Mouse (Mus musculus): ENCODE measurements around the gene Grm4.
A peak's percentile ranks its signal among the peaks of the same experiment; 100 is the strongest.

DNA sequence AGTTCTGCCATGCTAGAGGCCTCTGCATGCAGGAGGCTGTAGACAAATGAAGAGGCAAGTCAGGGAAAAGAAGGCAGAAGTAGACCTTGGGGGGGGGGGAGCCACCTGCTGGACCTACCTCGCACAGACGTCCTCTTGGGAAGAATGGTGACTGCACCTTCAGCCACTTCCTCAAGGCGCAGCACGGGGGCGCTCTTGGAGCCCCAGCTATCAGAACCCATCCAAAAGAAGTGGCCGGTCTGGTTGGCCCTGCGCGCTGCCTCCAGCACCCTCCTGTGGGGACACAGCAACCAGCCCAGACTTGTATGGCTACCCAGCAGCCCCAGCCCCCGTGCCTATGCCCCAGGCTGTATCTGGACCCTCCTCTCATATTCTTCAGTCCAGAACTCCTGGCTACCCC, 69.4 kb downstream of the Grm4 start:
- TF ChIP-seq CTCF (IDR thresholded peaks at IDR 0.05; ENCODE audit: borderline replicate concordance, insufficient read depth, low read depth, low read length), result peak; percentile 62
- no peak for TF ChIP-seq POLR2A (IDR thresholded peaks at IDR 0.05; ENCODE audit: borderline replicate concordance, insufficient read depth, low read length)
